18 mouse cellular contexts compared by ENCODE assay signal in genomic region chr13:19770163-19770562, GRCm38 (mm10). TPM values are rescaled to one million over a fixed set of nuclear protein-coding genes. Genes with fewer than 3 reads are reported as not detected.
A peak's percentile ranks its signal among the peaks of the same experiment; 100 is the strongest.
DNase-seq lines count a peak whose midpoint lies in the region; ATAC-seq and TF ChIP-seq lines count a peak whose summit lies in the region.
"Had no signal": no experiment of that assay in that cellular context is flagged by ENCODE, and none has a peak within 500 bp of the region (broad histone marks: within the 10 kb centered on the region; RNA-seq: fewer than 3 reads in every experiment).

No protein-coding gene starts in this region.

- H3K79me2 ChIP-seq in liver, adult 2 months (ENCODE audit: control insufficient read depth, insufficient read depth, low read length), result no peaks in the 10 kb centered on the region

- H3K4me3 ChIP-seq in intestine, postnatal 0 days (ENCODE audit: low read depth, low read length), result no peak overlapping the region
- no peak overlapping the region for H3K4me3 ChIP-seq in intestine, embryonic 16.5 days (ENCODE audit: low read length)
- H3K4me3 ChIP-seq in liver, adult 2 months (ENCODE audit: insufficient read depth, low read depth, low read length), result no peak overlapping the region
- no peak overlapping the region for H3K4me3 ChIP-seq in liver, embryonic 12.5 days
- H3K4me3 ChIP-seq: forebrain, embryonic 13.5 days; limb, embryonic 12.5 days; liver, embryonic 15.5 days; midbrain, embryonic 13.5 days; myocyte had no signal

- H3K27ac ChIP-seq in intestine, postnatal 0 days (ENCODE audit: low read depth, low read length), result no peak overlapping the region
- no peak overlapping the region for H3K27ac ChIP-seq in intestine, embryonic 16.5 days (ENCODE audit: low read length)
- H3K27ac ChIP-seq in liver, adult 2 months (replicated peaks; ENCODE audit: insufficient read depth, low read depth, low read length), result no peak overlapping the region
- no peak overlapping the region for H3K27ac ChIP-seq in liver, embryonic 12.5 days
- H3K27ac ChIP-seq: forebrain, embryonic 13.5 days; limb, embryonic 12.5 days; liver, embryonic 15.5 days; midbrain, embryonic 13.5 days had no signal

- ATAC-seq in intestine, postnatal 0 days, result no peak
- ATAC-seq in intestine, embryonic 16.5 days, result no peak
- no peak for ATAC-seq in liver, embryonic 12.5 days
- ATAC-seq: forebrain, embryonic 13.5 days; midbrain, embryonic 13.5 days had no signal

- H3K4me1 ChIP-seq in intestine, postnatal 0 days (replicated peaks; ENCODE audit: control insufficient read depth, insufficient read depth, low read length), result no peaks in the 10 kb centered on the region
- H3K4me1 ChIP-seq in intestine, embryonic 16.5 days (ENCODE audit: control insufficient read depth, insufficient read depth, low read length), result no peaks in the 10 kb centered on the region
- H3K4me1 ChIP-seq in liver, adult 2 months (ENCODE audit: control insufficient read depth, insufficient read depth, low read length), result no peaks in the 10 kb centered on the region
- no peaks in the 10 kb centered on the region for H3K4me1 ChIP-seq in liver, embryonic 12.5 days
- H3K4me1 ChIP-seq: forebrain, embryonic 13.5 days; limb, embryonic 12.5 days; liver, embryonic 15.5 days; midbrain, embryonic 13.5 days had no signal

- 16% methylated on average over 1 of the region's 1 CpGs for WGBS in intestine, postnatal 0 days
- WGBS in intestine, embryonic 16.5 days, result 39% methylated on average over 1 of the region's 1 CpGs
- WGBS in liver, adult 2 months, result 13% methylated on average over 1 of the region's 1 CpGs
- 75% methylated on average over 1 of the region's 1 CpGs for WGBS in liver, embryonic 12.5 days (ENCODE audit: insufficient replicate concordance)

- TF ChIP-seq POLR2A in liver, adult 2 months (IDR thresholded peaks at IDR 0.05; ENCODE audit: extremely low read depth, insufficient read depth, low read length), result no peak

- H3K9me3 ChIP-seq in intestine, postnatal 0 days (ENCODE audit: control insufficient read depth), result no peaks in the 10 kb centered on the region
- H3K9me3 ChIP-seq in intestine, embryonic 16.5 days (ENCODE audit: control insufficient read depth, low read length), result no peaks in the 10 kb centered on the region
- H3K9me3 ChIP-seq in liver, embryonic 12.5 days (replicated peaks), result no peaks in the 10 kb centered on the region
- H3K9me3 ChIP-seq: forebrain, embryonic 13.5 days; limb, embryonic 12.5 days; liver, embryonic 15.5 days; midbrain, embryonic 13.5 days had no signal

- no peak overlapping the region for H3K4me2 ChIP-seq in intestine, postnatal 0 days (replicated peaks; ENCODE audit: low read depth)
- no peak overlapping the region for H3K4me2 ChIP-seq in intestine, embryonic 16.5 days (ENCODE audit: low read depth, low read length)
- H3K4me2 ChIP-seq in liver, embryonic 12.5 days, result no peak overlapping the region
- H3K4me2 ChIP-seq: forebrain, embryonic 13.5 days; limb, embryonic 12.5 days; liver, embryonic 15.5 days; midbrain, embryonic 13.5 days had no signal

- no peaks in the 10 kb centered on the region for H3K36me3 ChIP-seq in intestine, postnatal 0 days (ENCODE audit: control insufficient read depth, insufficient read depth)
- no peaks in the 10 kb centered on the region for H3K36me3 ChIP-seq in intestine, embryonic 16.5 days (ENCODE audit: control insufficient read depth, insufficient read depth, low read length)
- no peaks in the 10 kb centered on the region for H3K36me3 ChIP-seq in liver, adult 2 months (ENCODE audit: control insufficient read depth, insufficient read depth, low read length)
- H3K36me3 ChIP-seq in liver, embryonic 12.5 days, result no peaks in the 10 kb centered on the region
- H3K36me3 ChIP-seq: limb, embryonic 12.5 days; liver, embryonic 15.5 days; midbrain, embryonic 13.5 days had no signal

- TF ChIP-seq CTCF in intestine, postnatal 0 days (IDR thresholded peaks at IDR 0.05; ENCODE audit: low read depth), result peak; percentile 44
- TF ChIP-seq CTCF in liver, adult 2 months (IDR thresholded peaks at IDR 0.05; ENCODE audit: low read depth, low read length), result peak; percentile 10

- DNase-seq in liver, adult 2 months (ENCODE audit: extremely low read depth, low read depth, low spot score), result peak; percentile 58
- peak; percentile 42 for DNase-seq in 3T3-L1 (ENCODE audit: low read depth, low spot score)
- DNase-seq in brain, adult 2 months (ENCODE audit: low read depth, low spot score), result peak; percentile 7
- DNase-seq in frontal cortex, postnatal 25 days (ENCODE audit: low spot score in 2 of 2), result no peak
- DNase-seq: adrenal gland, adult 2 months; cerebellum, adult 8-10 months; gastrocnemius, postnatal 14 days; thymus, postnatal 4 days had no signal

- no peaks in the 10 kb centered on the region for H3K27me3 ChIP-seq in intestine, postnatal 0 days (replicated peaks; ENCODE audit: control insufficient read depth, insufficient read depth, low read length)
- no peaks in the 10 kb centered on the region for H3K27me3 ChIP-seq in intestine, embryonic 16.5 days (replicated peaks; ENCODE audit: control insufficient read depth, insufficient read depth, low read length)
- H3K27me3 ChIP-seq in liver, adult 2 months (ENCODE audit: control insufficient read depth, insufficient read depth, low read length), result no peaks in the 10 kb centered on the region
- no peaks in the 10 kb centered on the region for H3K27me3 ChIP-seq in liver, embryonic 12.5 days (replicated peaks)
- H3K27me3 ChIP-seq: forebrain, embryonic 13.5 days; limb, embryonic 12.5 days; liver, embryonic 15.5 days; midbrain, embryonic 13.5 days had no signal

- no peak overlapping the region for H3K9ac ChIP-seq in intestine, postnatal 0 days (ENCODE audit: low read depth, low read length)
- H3K9ac ChIP-seq in intestine, embryonic 16.5 days (ENCODE audit: low read depth, low read length), result no peak overlapping the region
- no peak overlapping the region for H3K9ac ChIP-seq in liver, adult 2 months (ENCODE audit: low read depth, low read length)
- no peak overlapping the region for H3K9ac ChIP-seq in liver, embryonic 12.5 days
- H3K9ac ChIP-seq: forebrain, embryonic 13.5 days; limb, embryonic 12.5 days; liver, embryonic 15.5 days; midbrain, embryonic 13.5 days had no signal

RNA-seq across cellular contexts. Expression of gene Gpr141, which starts 53.9 kb away (rescaled TPM):
- polyA plus RNA-seq in intestine, postnatal 0 days (2015; fragmentation: Nextera tagmentation; extraction: Ambion mirVana), result 0.24 and 0.27 TPM in 2 replicates
- polyA plus RNA-seq in intestine, embryonic 16.5 days (2015; fragmentation: Nextera tagmentation; extraction: Ambion mirVana), result 0.60 and 0.86 TPM in 2 replicates
- 0.18 and 0.27 TPM in 2 replicates for total RNA-seq in liver, adult 2 months (2014; rRNA removed)
- polyA plus RNA-seq in liver, adult 2 months (2012; rRNA removed), result 0.02 TPM in 1 of 2 replicates, not detected in the other
- 0.96 and 1.2 TPM in 2 replicates for polyA plus RNA-seq in liver, embryonic 12.5 days (2016; fragmentation: Nextera tagmentation; extraction: Ambion mirVana)
- total RNA-seq: gastrocnemius, postnatal 14 days; layer of hippocampus, postnatal 10 days had no signal
- polyA plus RNA-seq: adrenal gland, adult 2 months; forebrain, embryonic 13.5 days; midbrain, embryonic 13.5 days; neural tube, embryonic 14.5 days had no signal

Comparison
In these comparisons a context has a peak if more than half of its experiments do, and no peak if none do; other contexts are left out.
1. DNase-seq: peak in liver, adult 2 months (single experiment), 3T3-L1 (single experiment) and brain, adult 2 months (single experiment); none in frontal cortex, postnatal 25 days (0 of 2).